Mouse (Mus musculus) testis, adult 2 months (tissue): Measurements from ENCODE around the gene Atp13a1. TPM values are rescaled to one million over a fixed set of nuclear protein-coding genes. Genes with fewer than 3 reads are reported as not detected.

Experiments
- H3K27ac ChIP-seq: fragments of 200-500 bp; 2 replicates; pipeline ENCODE4 v1.5.1; 2012; ENCODE audit warnings: low read depth, low read length; ENCODE audit not compliant: control insufficient read depth, insufficient read depth
- H3K27me3 ChIP-seq: fragments of 200-500 bp; 2 replicates; pipeline ENCODE4 v1.6.1; 2012; ENCODE audit warnings: mild to moderate bottlenecking, low read length, moderate library complexity; ENCODE audit not compliant: control insufficient read depth, insufficient read depth
- H3K36me3 ChIP-seq: fragments of 200-500 bp; 2 replicates; pipeline ENCODE4 v1.6.1; 2012; ENCODE audit warnings: mild to moderate bottlenecking, low read length; ENCODE audit not compliant: control insufficient read depth, insufficient read depth
- H3K4me1 ChIP-seq: fragments of 200-500 bp; 2 replicates; pipeline ENCODE4 v1.6.1; 2012; ENCODE audit warnings: low read length; ENCODE audit not compliant: control insufficient read depth, insufficient read depth
- H3K4me3 ChIP-seq: fragments of 200-500 bp; 2 replicates; pipeline ENCODE4 v1.5.1; 2012; ENCODE audit warnings: low read depth, mild to moderate bottlenecking, low read length, moderate library complexity, mixed read lengths; ENCODE audit not compliant: control insufficient read depth
- CTCF ChIP-seq: fragments of 200-500 bp; IDR thresholded peaks from 2 replicates; pipeline ENCODE4 v1.5.1; 2012; ENCODE audit warnings: low read depth, mild to moderate bottlenecking, inconsistent platforms, low read length, moderate library complexity; ENCODE audit not compliant: control insufficient read depth, insufficient read depth, insufficient replicate concordance
- POLR2A ChIP-seq: fragments of 200-500 bp; IDR thresholded peaks from 2 replicates; pipeline ENCODE4 v1.6.1; 2012; ENCODE audit warnings: low read depth, mild to moderate bottlenecking, inconsistent platforms, low read length, moderate library complexity; ENCODE audit not compliant: control insufficient read depth
- polyA plus RNA-seq: library from polyadenylated mRNA; depleted of rRNA; stranded (reverse); fragments of >200 nt; gene quantifications from 2 replicates; pipeline ENCODE4 v1.2.3, GENCODE M21; 2012

Atp13a1 gene
- polyA plus RNA-seq, 1 experiment: 22.6 TPM

- Histone ChIP-seq H3K27ac (peak within 1 kb of the TSS; percentile 89), H3K36me3 (no peaks in the 10 kb centered on the region), H3K4me3 (peak within 1 kb of the TSS; percentile 90), H3K27me3 (no peaks in the 10 kb centered on the region), H3K4me1 (peaks cover 13% of the 10 kb centered on the region)
- TF ChIP-seq POLR2A: peak; percentile 45
- no peak for TF ChIP-seq CTCF
Measured at GRCm38 (mm10) chr8:69822386-69823191, 31.6 kb downstream of the Atp13a1 start, which contains the start of gene Lpar2. TSS of gene Lpar2 (plus strand) at chr8:69822429.

- no peak for TF ChIP-seq CTCF
- TF ChIP-seq POLR2A: no peak
- no peaks in the 10 kb centered on the region for H3K27me3 ChIP-seq
- peaks cover 14% of the 10 kb centered on the region for H3K4me1 ChIP-seq
- H3K27ac ChIP-seq: no peak overlapping the region
- H3K36me3 ChIP-seq: no peaks in the 10 kb centered on the region
- H3K4me3 ChIP-seq: no peak overlapping the region
Measured at GRCm38 (mm10) chr8:69826371-69826770, 35.4 kb downstream of the Atp13a1 start.

- H3K27me3 ChIP-seq: no peaks in the 10 kb centered on the region
- peak; percentile 8; the same call in 1 of the 2 replicates for TF ChIP-seq POLR2A
- no peak for TF ChIP-seq CTCF
- H3K4me1 ChIP-seq: peaks cover 2% of the 10 kb centered on the region
- H3K27ac ChIP-seq: peak within 1 kb of the TSS; percentile 98
- peak within 1 kb of the TSS; percentile 94 for H3K4me3 ChIP-seq
- H3K36me3 ChIP-seq: no peaks in the 10 kb centered on the region
Measured at GRCm38 (mm10) chr8:69832298-69832853, 41.4 kb downstream of the Atp13a1 start, which contains the start of gene Pbx4. TSS of gene Pbx4 (plus strand) at chr8:69832491.

- Histone ChIP-seq H3K4me1 (no peaks in the 10 kb centered on the region; the same call in 1 of the 2 replicates), H3K36me3 (no peaks in the 10 kb centered on the region), H3K27me3 (no peaks in the 10 kb centered on the region), H3K27ac (no peak overlapping the region), H3K4me3 (no peak overlapping the region)
- TF ChIP-seq POLR2A (no peak), CTCF (no peak)
Measured at GRCm38 (mm10) chr8:69837057-69837682, 46.2 kb downstream of the Atp13a1 start.

- no peaks in the 10 kb centered on the region for H3K36me3 ChIP-seq
- H3K4me3 ChIP-seq: no peak overlapping the region
- no peaks in the 10 kb centered on the region for H3K27me3 ChIP-seq
- no peaks in the 10 kb centered on the region for H3K4me1 ChIP-seq
- no peak for TF ChIP-seq POLR2A
- no peak for TF ChIP-seq CTCF
- no peak overlapping the region for H3K27ac ChIP-seq
Measured at GRCm38 (mm10) chr8:69847167-69848065, 56.5 kb downstream of the Atp13a1 start.

GRCm38 (mm10) chr8:69848951-69849350 is 58.0 kb downstream of the Atp13a1 start:
- no peak for TF ChIP-seq POLR2A
- no peak for TF ChIP-seq CTCF
- H3K27ac ChIP-seq: no peak overlapping the region

More at GRCm38 (mm10) chr8:69848951-69849350, 58.0 kb downstream of the Atp13a1 start:
- H3K36me3 ChIP-seq: no peaks in the 10 kb centered on the region
- H3K4me1 ChIP-seq: no peaks in the 10 kb centered on the region
- no peak overlapping the region for H3K4me3 ChIP-seq
- H3K27me3 ChIP-seq: no peaks in the 10 kb centered on the region
